Mouse (Mus musculus) kidney, embryonic 15.5 days (tissue): Measurements from ENCODE around the gene Pcbp2. TPM values are rescaled to one million over a fixed set of nuclear protein-coding genes. Genes with fewer than 3 reads are reported as not detected.
A peak's percentile ranks its signal among the peaks of the same experiment; 100 is the strongest.

ENCODE experiments used
- ATAC-seq: fragments of 200-750 bp; cut with Nextera tagmentation; replicated peaks from 2 replicates; pipeline ENCODE4 v1.8.0; 2017; ENCODE audit warnings: moderate TSS enrichment; ENCODE audit not compliant: low FRiP score
- H3K27ac ChIP-seq: fragments of 300-500 bp; sonication (generic); 2 replicates; pipeline ENCODE4 v1.5.1; 2015; ENCODE audit warnings: mild to moderate bottlenecking, inconsistent platforms
- H3K27me3 ChIP-seq: fragments of 300-500 bp; sonication (generic); 2 replicates; pipeline ENCODE4 v1.6.1; 2015; ENCODE audit warnings: inconsistent platforms
- H3K36me3 ChIP-seq: fragments of 300-500 bp; sonication (generic); 2 replicates; pipeline ENCODE4 v1.6.1; 2015; ENCODE audit warnings: inconsistent platforms
- H3K4me1 ChIP-seq: fragments of 300-500 bp; sonication (generic); 2 replicates; pipeline ENCODE4 v1.6.1; 2015; ENCODE audit warnings: inconsistent platforms
- H3K4me2 ChIP-seq: fragments of 300-500 bp; sonication (generic); 2 replicates; pipeline ENCODE4 v1.6.1; 2015; ENCODE audit warnings: moderate library complexity, mild to moderate bottlenecking, inconsistent platforms
- H3K4me3 ChIP-seq: fragments of 300-500 bp; sonication (generic); replicated peaks from 2 replicates; pipeline ENCODE4 v1.5.1; 2015; ENCODE audit warnings: mild to moderate bottlenecking, inconsistent platforms
- H3K9ac ChIP-seq: fragments of 300-500 bp; sonication (generic); 2 replicates; pipeline ENCODE4 v1.6.1; 2015; ENCODE audit warnings: mild to moderate bottlenecking, inconsistent platforms
- H3K9me3 ChIP-seq: fragments of 300-500 bp; sonication (generic); replicated peaks from 2 replicates; pipeline ENCODE4 v1.6.1; 2016; ENCODE audit warnings: inconsistent platforms
- WGBS: fragments of 180-500 bp; shearing (Covaris S2); methylation state at CpG from one replicate; pipeline ENCODE4 v1.1.7; 2015; ENCODE audit warnings: mixed read lengths; 5-methylcytosine and 5-hydroxymethylcytosine counted together
- polyA plus RNA-seq: library from polyadenylated mRNA; unstranded; fragments of >200 nt; fragmentation: Nextera tagmentation; extraction: Ambion mirVana; gene quantifications from 2 replicates; pipeline ENCODE4 v1.2.1, GENCODE M21; 2015

Gene Pcbp2
- polyA plus RNA-seq, 1 experiment from 2014 or later: 210 TPM

DNA sequence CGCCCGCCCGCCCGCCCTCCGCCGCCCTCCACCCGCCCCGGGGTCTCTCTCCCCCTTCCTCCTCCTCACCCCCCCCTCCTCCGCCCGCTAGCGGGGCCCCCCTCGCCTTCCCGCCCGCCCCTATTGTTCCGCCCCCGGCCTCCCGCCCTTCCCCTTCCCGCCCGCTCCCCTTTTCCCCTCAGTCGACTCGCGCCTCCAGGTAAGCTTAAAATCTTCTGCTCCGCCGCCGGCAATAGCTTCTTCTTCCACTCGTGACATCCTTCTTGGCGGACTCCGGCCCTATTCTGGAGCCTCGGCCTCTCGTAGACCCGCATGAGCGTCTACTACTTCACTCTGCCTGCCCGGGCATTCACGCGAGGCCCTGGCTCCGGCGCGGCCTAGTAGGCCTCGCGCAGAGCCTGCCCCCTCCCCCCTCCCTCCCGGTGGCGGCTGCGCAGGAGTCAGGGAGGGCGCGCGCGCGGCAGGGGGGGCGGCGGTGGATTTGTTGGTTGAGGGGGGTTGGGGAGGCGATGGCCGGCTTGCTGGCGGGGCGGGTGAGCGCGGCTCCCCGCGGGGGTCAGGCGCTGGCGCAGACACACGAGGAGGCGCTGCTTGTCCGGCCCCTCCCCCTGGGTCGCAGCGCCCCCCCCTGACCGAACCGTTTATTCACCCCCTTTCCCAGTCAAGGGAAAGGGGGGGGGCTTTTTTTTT lies 411 bp downstream of the Pcbp2 start:
- peak; percentile 69 for ATAC-seq
- Histone ChIP-seq H3K4me1 (peaks cover 12% of the 10 kb centered on the region), H3K4me2 (peak overlapping the region; percentile 64), H3K36me3 (peaks cover 27% of the 10 kb centered on the region), H3K27me3 (no peaks in the 10 kb centered on the region), H3K9me3 (no peaks in the 10 kb centered on the region), H3K27ac (peak overlapping the region; percentile 98), H3K4me3 (peak overlapping the region; percentile 90), H3K9ac (peak overlapping the region; percentile 98)
- WGBS: 0% methylated on average over 29 of the region's 67 CpGs

DNA sequence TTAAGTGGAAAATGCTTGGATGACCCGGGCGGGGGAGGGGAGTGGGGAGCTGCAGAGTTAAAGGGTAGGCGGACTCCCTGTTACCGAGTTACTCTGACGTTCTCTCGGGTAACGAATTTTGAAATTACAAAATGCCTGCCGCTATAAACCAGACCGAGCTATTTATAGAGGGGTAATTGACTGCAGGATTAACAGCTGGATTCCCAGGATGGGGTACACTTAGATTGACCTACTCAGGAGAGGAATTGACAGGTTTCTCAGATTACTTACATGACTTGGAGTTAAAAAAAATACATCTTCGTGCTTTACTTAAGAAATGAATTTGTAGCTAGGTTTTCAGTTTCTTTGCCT lies 931 bp downstream of the Pcbp2 start:
- no peaks in the 10 kb centered on the region for H3K27me3 ChIP-seq
- peak overlapping the region; percentile 90 for H3K4me3 ChIP-seq
- ATAC-seq: no peak
- under 1% methylated on average over 10 of the region's 10 CpGs for WGBS
- peaks cover 12% of the 10 kb centered on the region for H3K4me1 ChIP-seq
- H3K9ac ChIP-seq: peak overlapping the region; percentile 98
- H3K36me3 ChIP-seq: peaks cover 33% of the 10 kb centered on the region
- H3K9me3 ChIP-seq: no peaks in the 10 kb centered on the region
- H3K27ac ChIP-seq: peak overlapping the region; percentile 98
- H3K4me2 ChIP-seq: peak overlapping the region; percentile 64

DNA sequence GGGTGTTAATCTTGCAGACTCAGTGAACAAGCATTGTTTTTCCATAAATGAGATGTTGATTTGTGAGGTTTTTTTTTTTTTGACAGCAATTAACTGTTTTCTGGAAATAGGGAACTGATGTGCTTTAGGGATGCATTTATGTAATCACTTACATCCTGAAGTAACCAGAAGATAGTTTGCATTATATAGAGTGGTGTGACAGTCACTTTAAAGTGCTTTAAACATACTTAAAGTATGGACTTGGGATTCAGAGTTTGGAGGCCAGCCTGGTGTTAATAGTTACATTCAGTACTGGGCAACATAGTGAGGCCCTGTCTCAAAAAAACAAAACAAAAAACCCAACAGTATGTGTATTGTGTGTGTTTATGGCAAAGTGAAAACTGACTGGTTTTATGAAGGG lies 1.4 kb downstream of the Pcbp2 start:
- ATAC-seq: no peak
- Histone ChIP-seq H3K4me3 (peak overlapping the region; percentile 90), H3K27me3 (no peaks in the 10 kb centered on the region), H3K9ac (peak overlapping the region; percentile 98), H3K36me3 (peaks cover 37% of the 10 kb centered on the region), H3K27ac (peak overlapping the region; percentile 98; the same call in 1 of the 2 replicates), H3K4me2 (peak overlapping the region; percentile 64), H3K4me1 (peaks cover 12% of the 10 kb centered on the region), H3K9me3 (no peaks in the 10 kb centered on the region)

DNA sequence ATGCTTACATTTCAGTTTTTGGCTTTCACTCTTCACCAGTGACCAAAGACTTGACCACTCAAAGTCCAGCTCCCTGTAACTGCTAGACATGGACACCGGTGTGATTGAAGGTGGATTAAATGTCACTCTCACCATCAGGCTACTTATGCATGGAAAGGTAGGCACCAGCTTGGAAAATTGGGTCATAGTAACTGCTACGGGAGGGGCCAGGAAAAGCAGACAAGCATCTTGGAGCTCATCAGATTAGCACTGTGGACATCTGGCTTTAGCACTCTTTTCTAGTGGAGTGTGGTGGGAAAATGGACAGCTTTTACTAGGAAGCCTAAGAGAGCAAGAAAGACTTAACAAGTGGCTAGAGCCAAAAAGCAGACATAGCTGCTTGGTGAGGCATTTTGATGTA lies 2.9 kb downstream of the Pcbp2 start:
- peaks cover 12% of the 10 kb centered on the region for H3K4me1 ChIP-seq
- 0 out of 2 replicates have a peak overlapping the region, but pooled peaks have one; percentile 64 for H3K4me2 ChIP-seq
- H3K4me3 ChIP-seq: no peak overlapping the region; the same call in 1 of the 2 replicates
- ATAC-seq: no peak
- peaks cover 52% of the 10 kb centered on the region for H3K36me3 ChIP-seq
- whole genome bisulfite sequencing: 36% methylated on average over 2 of the region's 2 CpGs
- no peak overlapping the region for H3K27ac ChIP-seq
- no peaks in the 10 kb centered on the region for H3K27me3 ChIP-seq
- H3K9ac ChIP-seq: no peak overlapping the region
- no peaks in the 10 kb centered on the region for H3K9me3 ChIP-seq

DNA sequence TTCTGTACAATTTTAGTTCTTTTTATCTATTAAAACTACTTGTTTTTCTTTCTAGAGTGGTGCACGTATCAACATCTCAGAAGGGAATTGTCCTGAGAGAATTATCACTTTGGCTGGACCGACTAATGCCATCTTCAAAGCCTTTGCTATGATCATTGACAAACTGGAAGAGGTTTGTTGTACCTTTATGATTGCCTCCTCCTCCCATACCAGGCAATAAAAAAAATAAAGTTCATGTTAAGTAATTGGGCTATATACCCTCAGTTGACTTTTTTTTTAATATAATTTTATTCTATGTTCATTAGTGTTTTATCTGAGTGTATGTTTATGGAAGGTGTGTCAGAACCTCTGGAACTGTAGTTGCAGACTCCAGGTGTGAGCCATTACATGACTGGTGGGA lies 4.2 kb downstream of the Pcbp2 start:
- Histone ChIP-seq H3K4me3 (no peak overlapping the region), H3K9ac (no peak overlapping the region), H3K27ac (no peak overlapping the region), H3K4me2 (no peak overlapping the region), H3K4me1 (peaks cover 12% of the 10 kb centered on the region), H3K9me3 (no peaks in the 10 kb centered on the region), H3K27me3 (no peaks in the 10 kb centered on the region), H3K36me3 (peaks cover 61% of the 10 kb centered on the region)
- WGBS: 88% methylated on average over 2 of the region's 2 CpGs
- ATAC-seq: no peak

DNA sequence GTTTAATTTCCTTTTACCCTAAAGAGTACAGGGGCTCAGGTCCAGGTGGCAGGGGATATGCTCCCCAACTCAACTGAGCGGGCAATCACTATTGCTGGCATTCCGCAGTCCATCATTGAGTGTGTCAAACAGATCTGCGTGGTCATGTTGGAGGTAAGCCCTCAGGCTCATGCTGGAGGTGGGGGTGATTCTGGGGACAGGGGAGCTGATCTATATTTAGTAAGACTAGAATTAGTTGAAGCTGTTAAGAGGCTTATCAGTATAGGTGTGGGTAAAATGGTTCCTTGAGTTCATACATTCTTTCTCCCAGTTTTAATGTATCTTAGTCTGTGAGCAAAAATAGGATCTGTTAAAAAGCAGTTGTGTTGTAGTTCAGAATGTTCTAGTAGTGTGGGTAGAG lies 12.8 kb downstream of the Pcbp2 start:
- H3K9me3 ChIP-seq: no peaks in the 10 kb centered on the region
- H3K36me3 ChIP-seq: peaks cover 92% of the 10 kb centered on the region
- WGBS: 86% methylated on average over 3 of the region's 3 CpGs
- no peaks in the 10 kb centered on the region for H3K4me1 ChIP-seq
- H3K4me2 ChIP-seq: no peak overlapping the region
- no peak overlapping the region for H3K9ac ChIP-seq
- H3K4me3 ChIP-seq: no peak overlapping the region
- no peak overlapping the region for H3K27ac ChIP-seq
- ATAC-seq: no peak
- H3K27me3 ChIP-seq: no peaks in the 10 kb centered on the region

DNA sequence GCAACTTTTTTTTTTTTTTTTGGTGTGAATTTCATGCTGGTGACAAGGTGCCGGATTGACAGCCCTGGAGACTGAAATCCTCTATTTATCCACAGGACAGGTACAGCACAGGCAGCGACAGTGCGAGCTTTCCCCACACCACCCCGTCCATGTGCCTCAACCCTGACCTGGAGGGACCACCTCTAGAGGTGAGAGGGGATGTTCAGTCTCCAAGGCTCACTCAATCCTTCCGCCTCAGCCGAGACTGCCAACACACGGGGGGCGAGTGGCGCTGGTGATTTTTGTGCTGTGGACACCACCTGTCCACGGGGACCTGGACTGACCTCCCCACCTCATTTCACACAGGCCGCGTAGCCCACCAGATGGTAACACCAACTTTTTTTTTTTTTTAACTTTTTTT lies 15.5 kb downstream of the Pcbp2 start:
- ATAC-seq: no peak
- Histone ChIP-seq H3K27ac (no peak overlapping the region), H3K27me3 (no peaks in the 10 kb centered on the region), H3K4me1 (no peaks in the 10 kb centered on the region), H3K9me3 (no peaks in the 10 kb centered on the region), H3K4me3 (no peak overlapping the region), H3K4me2 (no peak overlapping the region), H3K36me3 (peaks cover 94% of the 10 kb centered on the region), H3K9ac (no peak overlapping the region)
- 89% methylated on average over 12 of the region's 12 CpGs for WGBS

DNA sequence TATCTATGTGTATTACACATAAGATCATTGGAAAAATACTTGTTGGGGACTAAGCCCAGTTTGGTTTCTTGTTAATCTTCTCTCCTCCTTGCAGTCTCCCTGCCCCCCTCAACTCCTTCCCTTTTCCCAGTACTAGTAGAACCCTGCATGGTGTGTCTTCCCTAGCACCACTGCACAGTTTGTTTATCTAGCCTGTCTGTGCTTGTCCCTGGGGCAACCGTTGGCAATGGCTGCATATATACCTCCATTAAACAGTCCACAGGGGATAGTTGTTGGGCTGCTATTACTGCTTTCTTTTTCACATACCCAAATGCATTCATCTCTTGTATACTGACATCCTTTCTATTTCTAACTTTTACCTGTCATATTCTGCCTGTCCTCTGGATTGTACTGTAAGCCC lies 17.3 kb downstream of the Pcbp2 start:
- H3K4me2 ChIP-seq: no peak overlapping the region
- H3K4me3 ChIP-seq: no peak overlapping the region
- H3K4me1 ChIP-seq: no peaks in the 10 kb centered on the region
- no peak for ATAC-seq
- no peak overlapping the region for H3K27ac ChIP-seq
- peaks cover 91% of the 10 kb centered on the region for H3K36me3 ChIP-seq
- no peaks in the 10 kb centered on the region for H3K27me3 ChIP-seq
- H3K9ac ChIP-seq: no peak overlapping the region
- WGBS: 76% methylated on average over 1 of the region's 1 CpGs
- no peaks in the 10 kb centered on the region for H3K9me3 ChIP-seq

DNA sequence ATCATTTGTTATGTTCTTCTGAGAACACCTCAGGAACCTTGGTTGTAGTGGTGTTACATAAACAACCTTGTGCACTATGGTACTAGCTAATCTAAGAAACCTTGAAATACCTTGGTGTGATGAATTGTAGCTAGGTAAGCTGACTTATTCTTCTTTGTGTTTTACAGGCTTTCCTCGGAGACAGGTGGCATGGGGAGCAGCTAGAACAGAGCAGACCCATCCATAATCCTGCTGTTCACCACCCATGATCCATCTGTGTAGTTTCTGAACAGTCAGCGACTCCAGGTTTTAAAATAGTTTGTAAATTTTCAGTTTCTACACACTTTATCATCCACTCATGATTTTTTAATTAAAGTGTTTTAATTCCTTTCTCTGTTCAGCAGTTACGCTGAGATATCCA lies 28.0 kb downstream of the Pcbp2 start:
- Histone ChIP-seq H3K27me3 (no peaks in the 10 kb centered on the region), H3K4me2 (no peak overlapping the region), H3K27ac (no peak overlapping the region), H3K9me3 (no peaks in the 10 kb centered on the region), H3K4me1 (no peaks in the 10 kb centered on the region; the same call in 1 of the 2 replicates), H3K4me3 (no peak overlapping the region), H3K36me3 (peaks cover 98% of the 10 kb centered on the region), H3K9ac (no peak overlapping the region)
- no peak for ATAC-seq
- WGBS: 88% methylated on average over 3 of the region's 3 CpGs

DNA sequence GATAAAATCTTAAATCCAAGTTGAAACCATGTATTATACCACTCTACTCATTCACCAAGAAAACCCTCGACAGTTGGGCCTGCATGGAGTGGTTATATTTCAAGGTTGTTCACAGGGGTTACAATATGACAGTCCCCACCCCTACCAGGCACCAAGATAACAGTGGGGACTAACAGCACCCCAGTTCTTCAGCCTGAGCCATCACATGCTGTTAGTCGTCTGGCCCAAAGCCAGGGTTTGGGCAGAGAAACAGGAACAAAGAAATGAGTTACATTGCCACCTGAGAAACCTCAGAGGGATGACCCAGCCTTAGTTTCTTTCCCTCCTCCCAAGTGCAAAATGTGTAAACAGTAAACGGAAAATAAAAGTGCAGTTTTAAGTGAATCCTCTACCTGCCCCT lies 29.0 kb downstream of the Pcbp2 start:
- no peak for ATAC-seq
- no peak overlapping the region for H3K9ac ChIP-seq
- WGBS: 73% methylated on average over 3 of the region's 3 CpGs
- H3K4me2 ChIP-seq: no peak overlapping the region
- H3K9me3 ChIP-seq: no peaks in the 10 kb centered on the region
- no peak overlapping the region for H3K27ac ChIP-seq
- no peak overlapping the region for H3K4me3 ChIP-seq
- no peaks in the 10 kb centered on the region for H3K27me3 ChIP-seq
- H3K36me3 ChIP-seq: peaks cover 98% of the 10 kb centered on the region
- H3K4me1 ChIP-seq: no peaks in the 10 kb centered on the region; the same call in 1 of the 2 replicates

DNA sequence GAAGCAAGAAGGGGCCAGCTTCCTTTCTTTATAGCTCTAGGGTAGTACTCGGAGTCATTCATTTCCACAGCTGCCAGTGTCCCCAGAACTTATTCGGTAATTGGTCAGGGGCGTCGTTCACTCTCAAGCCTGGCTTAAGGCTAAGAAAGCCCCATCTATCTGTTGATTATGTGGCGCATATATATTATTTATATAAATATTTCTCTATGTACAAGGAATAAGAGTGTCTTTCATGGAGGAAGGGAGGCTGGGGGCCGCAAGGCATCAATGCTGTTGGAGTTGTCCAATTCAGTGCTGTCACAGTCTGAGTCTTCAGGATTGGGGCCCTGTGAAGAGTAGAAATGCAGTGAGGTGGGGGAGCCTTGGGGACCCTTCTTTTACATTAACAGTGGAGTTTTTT lies 29.5 kb downstream of the Pcbp2 start:
- 85% methylated on average over 6 of the region's 6 CpGs for WGBS
- no peak overlapping the region for H3K4me3 ChIP-seq
- no peak overlapping the region for H3K9ac ChIP-seq

DNA sequence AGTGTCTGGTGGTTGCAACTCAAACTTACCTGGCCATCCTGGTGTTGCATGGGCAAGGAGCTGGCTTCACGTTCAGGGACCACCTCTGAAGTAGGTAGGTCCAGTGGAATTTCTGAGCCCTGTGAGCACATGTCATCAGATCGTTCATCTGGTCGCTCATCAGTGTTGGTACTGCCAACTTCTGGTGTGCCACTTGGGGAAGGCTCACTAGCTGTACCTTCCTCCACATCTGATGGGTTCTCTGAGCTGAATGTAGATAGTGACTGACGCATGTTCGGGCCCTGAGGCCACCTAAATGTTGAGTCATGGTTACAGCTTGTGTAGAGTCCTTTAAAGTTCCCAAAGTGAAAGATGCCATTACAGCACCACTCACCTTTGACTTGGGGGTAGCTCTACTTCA lies 30.1 kb downstream of the Pcbp2 start:
- no peaks in the 10 kb centered on the region for H3K9me3 ChIP-seq
- H3K4me2 ChIP-seq: no peak overlapping the region
- H3K4me3 ChIP-seq: no peak overlapping the region
- peaks cover 97% of the 10 kb centered on the region for H3K36me3 ChIP-seq
- H3K27me3 ChIP-seq: no peaks in the 10 kb centered on the region
- H3K9ac ChIP-seq: no peak overlapping the region
- ATAC-seq: no peak
- H3K4me1 ChIP-seq: peaks cover 7% of the 10 kb centered on the region
- no peak overlapping the region for H3K27ac ChIP-seq
- WGBS: 87% methylated on average over 5 of the region's 5 CpGs

More for the DNA sequence above, 29.5 kb downstream of the Pcbp2 start:
- Histone ChIP-seq H3K9me3 (no peaks in the 10 kb centered on the region), H3K27me3 (no peaks in the 10 kb centered on the region), H3K4me1 (peaks cover under 1% of the 10 kb centered on the region), H3K4me2 (no peak overlapping the region), H3K27ac (no peak overlapping the region), H3K36me3 (peaks cover 98% of the 10 kb centered on the region)
- no peak for ATAC-seq
